Mouse (Mus musculus) layer of hippocampus, postnatal 14 days (tissue): ENCODE data around the gene Dhx8. TPM values are rescaled to one million over a fixed set of nuclear protein-coding genes. Genes with fewer than 3 reads are reported as not detected.
A peak's percentile ranks its signal among the peaks of the same experiment; 100 is the strongest.

Source experiments
- DNase-seq, 2 experiments: peaks; one replicate each; pipeline ENCODE4 v3.0.0; 2021 to 2022; ENCODE audit warnings: low spot score in 2 of 2, mixed read lengths in 1 of 2
- total RNA-seq, 2 experiments: library from RNA; stranded (reverse); gene quantifications; 2 replicates each; pipeline ENCODE4 v1.2.3; 2021

Dhx8 gene
- total RNA-seq, 2 experiments from 2014 or later: 32.4 to 34.2 TPM

- DNase-seq: no peak
Observed at GRCm38 (mm10) chr11:101729308-101729707, 3.4 kb upstream of the Dhx8 start.

- no peak for DNase-seq
Observed at GRCm38 (mm10) chr11:101733596-101733995, 877 bp downstream of the Dhx8 start.

DNA sequence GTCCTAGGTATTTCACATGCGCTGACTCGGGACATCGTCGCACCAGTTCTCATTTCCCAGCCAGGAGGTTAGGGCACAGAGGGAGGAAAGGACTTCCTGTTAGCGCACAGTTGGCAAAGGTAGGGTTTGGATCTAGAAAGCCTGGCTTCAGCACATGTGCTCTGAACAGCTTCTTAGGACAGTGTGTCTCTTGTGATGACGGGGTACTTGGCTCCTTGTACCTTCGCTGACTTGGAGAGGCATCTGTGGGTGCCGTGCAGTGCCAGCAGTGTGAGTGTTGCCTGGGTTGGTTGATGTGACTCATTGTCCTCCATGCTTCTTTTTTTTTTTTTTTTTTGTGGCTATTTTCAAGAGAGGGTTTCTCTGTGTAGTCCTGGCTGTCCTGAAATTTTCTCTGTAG, 23.9 kb downstream of the Dhx8 start:
- no peak for DNase-seq

GRCm38 (mm10) chr11:101757366-101757765, 24.6 kb downstream of the Dhx8 start:
- no peak for DNase-seq

GRCm38 (mm10) chr11:101758431-101758830, 25.7 kb downstream of the Dhx8 start:
- peak; percentile 31 to 55 for DNase-seq

DNA sequence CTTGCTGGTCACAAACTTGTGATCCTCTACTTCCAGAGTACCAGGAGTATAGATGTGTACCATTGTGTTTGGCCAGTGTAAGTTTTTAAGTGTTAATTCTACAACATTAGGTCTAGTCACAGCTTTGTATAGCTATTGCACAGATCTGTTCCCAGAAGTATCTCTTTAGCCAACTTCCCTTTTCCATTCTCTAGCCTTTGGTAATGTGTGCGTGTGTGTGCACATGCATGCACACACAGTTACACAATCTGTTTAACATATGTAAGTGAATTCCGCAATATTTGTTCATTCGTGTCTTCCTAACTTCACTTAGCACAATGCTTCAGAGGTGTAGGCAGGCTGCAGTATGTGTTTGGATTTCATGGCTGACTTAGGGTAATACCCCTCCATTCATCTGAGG, 26.8 kb downstream of the Dhx8 start:
- no peak for DNase-seq

- DNase-seq: peak in 1 of 2 experiments; percentile 83
Observed at GRCm38 (mm10) chr11:101763723-101764122, 31.0 kb downstream of the Dhx8 start.

GRCm38 (mm10) chr11:101764546-101764945, 31.8 kb downstream of the Dhx8 start:
- DNase-seq: no peak

GRCm38 (mm10) chr11:101767326-101767725, 34.6 kb downstream of the Dhx8 start:
- DNase-seq: no peak

- no peak for DNase-seq
Observed at GRCm38 (mm10) chr11:101768721-101769120, 36.0 kb downstream of the Dhx8 start.

- DNase-seq: no peak
Observed at GRCm38 (mm10) chr11:101770266-101770665, 37.5 kb downstream of the Dhx8 start.

GRCm38 (mm10) chr11:101772027-101772426, 39.3 kb downstream of the Dhx8 start:
- no peak for DNase-seq

DNA sequence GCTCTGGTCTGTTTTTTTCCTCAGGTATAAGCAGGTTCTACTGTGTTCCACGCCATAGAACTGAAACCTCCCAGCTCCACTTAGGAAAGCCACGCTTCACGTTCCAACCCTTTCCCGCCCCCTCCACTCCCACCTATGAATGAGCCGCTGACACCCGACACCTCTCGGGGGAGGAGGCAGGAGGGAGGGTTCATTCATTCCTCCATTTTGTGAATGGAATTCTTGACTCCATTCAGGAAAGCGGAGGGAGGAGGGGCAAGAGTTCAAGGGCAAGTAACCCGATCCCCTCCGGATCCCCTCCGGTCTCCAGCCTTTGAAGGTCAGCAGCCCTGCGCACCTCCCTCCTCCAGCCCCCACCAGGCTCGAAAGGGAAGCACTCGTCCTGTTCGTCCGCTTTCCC, 39.7 kb downstream of the Dhx8 start:
- DNase-seq: no peak

DNA sequence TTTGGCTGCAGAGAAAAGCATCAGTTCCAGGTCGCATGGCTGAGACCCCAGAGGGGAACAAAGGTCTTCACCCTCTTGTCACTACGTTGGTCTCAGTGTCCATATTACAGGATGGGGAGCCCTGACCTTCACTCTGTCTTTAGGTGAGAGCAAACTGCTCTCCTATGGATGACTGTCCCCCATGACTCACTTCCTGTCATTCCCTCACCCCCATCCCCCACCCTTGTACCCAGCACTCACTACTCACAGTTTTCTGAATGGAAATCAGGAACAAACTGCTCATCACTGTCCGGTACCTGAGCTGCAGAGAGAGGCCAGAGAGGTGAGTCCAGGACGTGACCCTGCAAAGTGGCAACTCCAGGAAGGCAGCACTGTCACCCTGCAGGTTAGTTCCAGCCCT, 44.1 kb downstream of the Dhx8 start:
- DNase-seq: no peak

- DNase-seq: peak in 1 of 2 experiments; percentile 61
Observed at GRCm38 (mm10) chr11:101783135-101783534, 50.4 kb downstream of the Dhx8 start.

DNA sequence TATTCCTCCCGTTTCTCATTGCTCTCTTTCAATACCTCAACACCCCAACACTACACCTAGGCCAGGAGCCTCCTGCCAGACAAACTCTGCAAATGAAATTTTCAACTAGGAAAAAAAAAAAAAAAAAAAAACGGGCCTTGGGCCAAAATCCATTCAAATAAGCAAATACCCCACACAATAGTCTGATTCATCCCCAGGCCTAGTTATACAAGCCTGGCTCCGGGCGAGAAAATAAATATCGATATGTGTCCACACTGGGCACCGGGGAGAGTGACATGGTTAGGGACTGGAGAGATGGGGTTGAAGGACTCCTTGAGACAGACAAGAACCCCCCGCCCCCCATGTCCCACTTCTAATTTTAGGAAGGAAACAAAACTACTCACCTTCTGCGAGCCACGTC, 50.9 kb downstream of the Dhx8 start:
- DNase-seq: no peak

- DNase-seq: no peak
Observed at GRCm38 (mm10) chr11:101784072-101784471, 51.4 kb downstream of the Dhx8 start.

DNA sequence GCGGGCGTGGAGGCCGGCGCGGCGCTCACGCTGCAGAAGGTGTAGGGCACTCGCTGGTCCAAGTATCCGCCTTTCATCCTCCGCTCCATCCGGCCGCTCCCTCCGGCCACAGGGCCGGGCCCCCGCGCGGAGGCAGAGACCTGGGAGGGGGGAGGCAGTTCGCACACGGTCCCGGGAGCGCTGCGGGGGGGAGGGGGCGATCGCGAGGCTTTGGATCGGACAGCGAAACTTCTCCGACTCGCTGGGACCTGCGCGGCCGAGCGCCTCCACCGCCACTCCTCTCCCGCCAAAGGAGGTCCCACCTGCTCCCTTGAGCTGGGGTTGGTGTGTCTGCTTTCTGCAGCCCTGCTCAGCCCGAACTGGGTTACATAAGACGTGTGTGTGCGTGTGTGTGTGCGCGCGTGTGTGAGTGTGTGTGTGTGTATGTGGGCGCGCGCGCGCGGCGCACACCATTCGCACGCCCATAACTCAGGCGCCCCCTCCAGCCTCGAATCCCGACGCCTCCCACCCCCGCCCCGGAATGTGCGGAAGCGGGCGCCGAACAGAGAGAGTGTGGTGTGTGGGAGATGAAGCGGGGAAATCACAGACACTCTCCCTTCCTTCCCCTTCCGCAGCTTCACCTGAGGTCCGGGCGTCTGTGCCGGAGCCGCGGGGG, 51.9 kb downstream of the Dhx8 start:
- DNase-seq: no peak

DNA sequence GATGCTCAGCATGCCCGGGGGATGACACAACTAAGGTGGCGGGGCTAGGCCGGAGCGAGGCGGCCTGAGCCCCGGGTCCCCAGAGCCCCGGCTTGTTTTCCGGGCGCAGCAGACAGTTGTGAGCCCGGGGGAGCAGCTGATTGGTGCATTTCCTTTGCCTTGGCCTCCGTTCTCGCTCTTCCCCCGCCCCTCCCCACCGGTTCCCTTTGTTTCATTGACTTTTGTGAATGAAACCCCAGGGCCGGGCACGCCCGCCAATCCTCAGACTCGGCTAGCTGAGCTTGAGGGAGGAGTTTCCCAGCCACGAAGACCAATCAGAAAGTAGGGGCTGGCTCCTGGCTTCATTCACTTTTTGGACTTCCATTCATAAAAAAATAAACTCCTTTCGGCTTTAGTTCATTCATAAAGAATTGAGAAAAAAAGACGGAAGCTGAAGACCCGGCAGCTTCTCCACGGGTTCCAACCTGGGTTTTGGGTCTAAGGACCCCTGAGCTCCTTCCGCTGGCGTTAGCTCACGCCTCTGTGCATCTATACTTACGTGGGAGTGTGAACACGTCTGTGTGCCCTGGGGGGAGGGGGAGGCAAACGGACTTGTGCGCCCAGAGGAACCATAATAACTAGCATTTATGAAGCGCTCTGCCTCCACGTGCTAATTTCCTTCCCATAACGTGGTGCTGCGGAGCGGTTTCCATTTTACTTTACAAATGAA, 52.6 kb downstream of the Dhx8 start, which contains the start of gene Etv4:
Gene Etv4, minus strand, starts transcription at position 229 of the 709 bp plus-strand sequence.
- DNase-seq: peak; percentile 90 to 97

- DNase-seq: no peak
Observed at GRCm38 (mm10) chr11:101785852-101786205, 53.1 kb downstream of the Dhx8 start.

GRCm38 (mm10) chr11:101786651-101787050, 53.9 kb downstream of the Dhx8 start:
- DNase-seq: no peak

DNA sequence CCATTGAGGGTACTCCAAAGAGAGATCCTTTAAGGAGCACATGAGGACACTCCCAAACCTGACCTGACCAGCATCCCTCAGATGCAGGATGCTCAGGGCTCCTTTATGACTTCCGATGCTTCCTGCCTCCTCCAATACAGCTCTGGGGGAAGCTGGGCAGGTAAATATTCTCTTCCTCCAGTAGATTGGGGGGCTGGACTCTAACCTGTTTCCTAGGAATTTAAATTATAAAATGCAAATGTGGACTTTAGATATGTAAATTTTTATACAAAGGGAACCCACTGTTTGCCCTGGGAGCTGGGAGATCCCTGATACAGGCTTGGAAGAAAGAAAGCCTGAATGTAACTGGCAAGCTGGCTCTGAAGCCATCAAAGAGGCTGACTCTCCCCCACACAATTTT, 54.7 kb downstream of the Dhx8 start:
- no peak for DNase-seq
